Mouse (Mus musculus) neutrophil, adult 65 days (primary cell): ENCODE measurements around the gene Eif4a2. TPM values are rescaled to one million over a fixed set of nuclear protein-coding genes. Genes with fewer than 3 reads are reported as not detected.

ENCODE experiments used
- total RNA-seq: library from RNA; stranded (reverse); gene quantifications from 2 replicates; pipeline ENCODE4 v1.2.4, GENCODE M21; 2023

Eif4a2 gene
- 392 and 448 TPM in 2 replicates for total RNA-seq

DNA sequence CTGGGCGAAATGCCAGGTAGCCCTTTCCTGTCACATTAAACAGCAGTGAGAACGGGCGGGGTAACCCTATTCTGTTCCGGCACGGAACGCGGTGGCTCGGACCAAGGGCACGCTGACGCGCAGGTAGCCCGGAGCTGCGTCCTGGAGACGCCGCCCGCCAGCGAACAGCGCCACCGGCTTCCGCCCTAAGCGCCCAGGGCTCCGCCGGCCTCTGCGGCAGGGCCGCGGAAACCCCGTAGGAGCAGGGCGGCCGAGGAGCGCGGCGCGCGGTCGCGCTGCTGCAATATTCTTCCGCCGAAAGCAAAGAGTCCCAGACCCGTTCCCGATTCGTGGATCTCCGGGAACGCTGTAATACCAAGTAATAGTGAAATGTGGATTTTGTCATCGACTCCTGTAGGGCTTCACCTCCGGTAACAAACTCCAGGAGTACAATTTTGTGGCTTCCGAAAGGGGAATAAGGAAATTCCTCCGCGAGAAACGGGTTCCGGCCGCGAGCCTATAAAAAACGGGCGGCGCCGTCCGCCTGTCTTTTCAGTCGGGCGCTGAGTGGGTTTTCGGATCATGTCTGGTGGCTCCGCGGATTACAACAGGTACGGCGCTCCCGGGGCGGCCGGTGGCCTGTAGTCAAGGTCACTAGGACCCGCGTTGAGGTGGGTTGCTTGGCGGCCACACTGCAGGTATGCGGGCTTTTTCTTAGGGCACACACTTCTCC lies at the start of gene Eif4a2:
TSS of gene Eif4a2 (plus strand) at position 214 of the 712 bp plus-strand sequence.

DNA sequence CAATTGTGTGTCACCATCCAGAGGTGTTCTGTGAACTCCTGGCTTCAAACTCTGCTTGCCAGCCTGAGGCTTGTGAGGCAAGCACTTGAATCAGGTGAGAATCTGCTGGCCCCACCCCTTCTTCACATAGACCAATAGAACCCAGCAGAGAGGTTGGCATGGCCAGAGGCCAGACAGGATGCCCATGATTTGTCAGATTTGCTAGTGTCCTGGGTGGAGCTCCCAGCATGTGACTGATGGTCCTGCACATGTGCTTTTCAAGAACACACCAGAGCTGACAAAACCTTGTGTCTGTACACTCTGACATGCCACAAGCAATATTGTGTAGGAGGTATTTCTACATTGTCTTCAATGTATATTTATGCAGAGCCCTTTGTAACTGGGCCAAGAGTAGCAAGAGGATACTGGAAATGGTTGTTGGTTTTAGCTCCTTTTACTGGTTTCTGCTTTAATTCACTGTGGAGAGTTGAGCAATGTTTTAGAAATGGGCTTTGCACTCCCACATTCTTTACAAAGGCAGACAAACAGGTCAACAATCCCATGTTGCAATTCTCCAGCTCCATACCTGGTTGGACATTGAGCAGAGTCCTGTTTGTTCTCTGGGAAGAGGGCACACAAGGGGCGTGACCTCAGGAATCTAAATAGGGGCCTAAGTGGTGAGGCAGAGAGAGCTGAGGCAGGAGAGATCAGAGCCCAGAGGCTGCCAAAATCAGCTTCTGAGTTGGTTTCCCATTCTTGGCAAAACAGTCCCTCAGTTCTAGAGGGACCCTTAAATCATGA lies 49.4 kb upstream of the Eif4a2 start, which contains the start of gene Kng1:
TSS of gene Kng1 (plus strand) at position 198 of the 780 bp plus-strand sequence.

DNA sequence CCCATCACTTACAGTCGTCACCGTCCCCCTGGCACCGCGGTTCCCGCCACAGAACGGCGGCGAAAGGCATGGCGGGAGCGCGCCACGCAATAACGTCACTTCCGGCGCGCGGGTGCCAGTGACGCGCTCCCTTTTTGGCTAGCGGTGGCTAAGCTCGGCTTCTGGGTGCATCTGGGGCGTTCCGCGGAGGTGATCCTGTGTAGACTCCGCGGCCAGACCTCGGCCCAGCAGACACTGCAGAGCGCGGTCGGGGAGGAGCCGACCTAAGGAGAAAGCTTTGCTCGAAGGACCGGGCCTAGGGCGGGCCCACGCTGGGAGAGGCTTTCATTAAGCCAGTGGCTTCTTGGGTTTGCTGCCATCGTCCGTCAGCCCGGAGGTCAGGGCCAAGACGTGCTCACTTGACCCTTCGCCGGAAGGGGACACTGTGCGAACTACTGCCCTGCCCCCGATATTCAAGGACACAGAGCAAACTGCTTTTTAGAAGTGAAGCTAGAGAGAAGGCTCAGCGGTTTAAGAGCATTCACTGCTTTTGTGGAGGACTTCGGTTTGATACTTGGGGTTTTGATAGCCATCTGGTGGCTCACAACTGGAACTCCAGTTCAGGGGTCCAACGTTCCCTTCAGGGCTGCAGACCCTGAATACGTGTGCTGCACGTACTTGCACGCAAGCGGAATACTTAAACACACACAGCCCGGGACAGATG lies 20.6 kb downstream of the Eif4a2 start, which contains the start of gene Rfc4:
TSS of gene Rfc4 (minus strand) at position 65 of the 703 bp plus-strand sequence.

DNA sequence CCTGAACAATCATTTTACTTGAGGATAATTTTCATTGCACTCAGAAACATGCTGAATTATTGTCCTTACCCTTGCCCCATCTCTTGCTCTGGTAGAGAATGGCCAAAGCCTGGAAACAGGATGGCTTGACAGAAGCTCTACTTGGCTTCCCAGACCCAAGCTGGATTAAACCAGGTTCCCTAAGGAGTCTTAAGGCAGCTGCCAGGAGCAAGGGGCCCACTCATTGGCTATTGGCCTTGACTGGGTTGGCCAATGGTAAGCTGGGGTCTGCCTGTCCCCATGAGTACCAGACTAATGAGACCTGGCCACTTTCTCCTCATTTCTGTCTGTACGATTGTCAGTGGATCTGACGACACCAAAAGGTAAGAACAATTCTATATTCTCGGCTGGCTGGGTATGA lies 39.0 kb downstream of the Eif4a2 start, which contains the start of gene Adipoq:
TSS of gene Adipoq (plus strand) at position 257 of the 400 bp plus-strand sequence.

Other genes starting within 250 kb of the Eif4a2 start
- 7.6 and 10.4 TPM in 2 replicates for gene Tbccd1, start 249.8 kb upstream of the Eif4a2 start, total RNA-seq
- 52.9 and 62.5 TPM in 2 replicates for gene Dnajb11, start 249.6 kb upstream of the Eif4a2 start, total RNA-seq
- gene Ahsg, start 216.2 kb upstream of the Eif4a2 start, total RNA-seq = not detected in 2 replicates
- not detected in 2 replicates for gene Fetub, start 189.1 kb upstream of the Eif4a2 start, total RNA-seq
- gene Hrg, start 156.4 kb upstream of the Eif4a2 start, total RNA-seq = not detected in 2 replicates
- not detected in 2 replicates for gene Kng2, start 78.0 kb upstream of the Eif4a2 start, total RNA-seq
- gene Kng1, start 49.6 kb upstream of the Eif4a2 start, total RNA-seq = 0.32 TPM in 1 of 2 replicates, not detected in the other
- 13.1 and 15.5 TPM in 2 replicates for gene Rfc4, start 20.3 kb downstream of the Eif4a2 start, total RNA-seq
- not detected in 2 replicates for gene Adipoq, start 39.1 kb downstream of the Eif4a2 start, total RNA-seq
- gene St6gal1, start 117.3 kb downstream of the Eif4a2 start, total RNA-seq = 1.8 and 2.5 TPM in 2 replicates